Mouse (Mus musculus) thymus, postnatal 10 days (tissue): ENCODE data around the gene Cacng2.
"Not testable (repeated sequence)": the region's sequence is repeated elsewhere in the genome, so short reads cannot be mapped to it uniquely, and the experiment has no call there.

Experiments used
- DNase-seq, 2 experiments: peaks; one replicate each; pipeline ENCODE4 v3.0.0; 2021; ENCODE audit warnings: low spot score in 2 of 2

Cacng2 gene

DNA sequence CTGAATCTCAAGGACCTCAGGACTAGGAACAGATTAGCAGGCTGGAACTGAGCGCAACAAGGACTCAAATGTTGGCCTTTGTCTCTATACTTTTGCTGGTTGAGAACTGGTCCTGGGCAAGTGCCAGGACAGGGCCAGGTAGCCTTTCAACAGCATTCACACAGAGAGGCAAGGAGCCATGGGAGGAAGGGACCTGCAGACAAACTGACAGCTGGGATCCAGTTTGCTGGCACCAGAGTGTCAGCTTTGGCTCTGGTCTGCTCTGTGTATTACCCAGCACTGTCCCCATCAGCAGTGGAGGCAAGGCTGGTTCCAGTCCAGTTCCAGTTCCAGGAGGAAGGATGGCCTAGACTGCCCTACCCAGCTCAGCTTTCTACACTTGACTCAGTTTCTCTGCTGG lies 105.8 kb downstream of the Cacng2 start:
- DNase-seq, result no peak

DNA sequence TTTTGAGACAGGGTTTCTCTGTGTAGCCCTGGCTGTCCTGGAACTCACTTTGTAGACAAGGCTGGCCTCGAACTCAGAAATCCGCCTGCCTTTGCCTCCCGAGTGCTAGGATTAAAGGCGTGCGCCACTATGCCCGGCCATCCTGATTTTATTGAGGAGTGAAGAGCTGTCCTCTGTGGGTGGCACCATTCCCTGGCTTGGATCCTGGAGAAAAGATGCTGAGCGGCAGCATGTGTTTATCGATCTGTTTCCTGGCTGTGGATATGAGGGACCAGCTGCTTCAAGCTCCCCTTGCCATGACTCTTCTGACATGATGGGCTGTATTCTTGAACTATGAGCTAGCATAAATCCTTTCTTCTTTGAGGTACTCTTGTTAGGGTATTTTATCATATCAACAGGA lies 111.6 kb downstream of the Cacng2 start:
- not testable (repeated sequence) for DNase-seq

DNA sequence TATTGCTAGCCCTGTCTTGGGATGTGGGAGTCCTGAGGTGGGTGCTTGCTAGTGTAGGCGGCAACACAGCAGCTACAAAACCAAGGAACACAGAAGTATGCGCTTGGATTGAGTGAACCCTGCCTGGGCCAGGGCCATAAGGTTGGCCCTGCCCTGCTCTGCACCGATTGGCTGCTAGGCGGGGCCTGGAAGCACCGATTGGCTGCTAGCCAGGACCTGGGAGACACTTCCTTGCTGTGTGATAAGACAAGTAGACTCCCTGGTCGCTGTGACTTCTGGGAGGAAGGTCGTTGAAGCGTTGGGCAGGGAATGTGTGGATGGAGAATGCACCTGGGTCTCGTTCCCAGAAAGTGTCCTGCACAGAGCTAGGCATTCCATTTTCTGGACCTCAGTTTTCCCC lies 115.9 kb downstream of the Cacng2 start:
- no peak for DNase-seq

DNA sequence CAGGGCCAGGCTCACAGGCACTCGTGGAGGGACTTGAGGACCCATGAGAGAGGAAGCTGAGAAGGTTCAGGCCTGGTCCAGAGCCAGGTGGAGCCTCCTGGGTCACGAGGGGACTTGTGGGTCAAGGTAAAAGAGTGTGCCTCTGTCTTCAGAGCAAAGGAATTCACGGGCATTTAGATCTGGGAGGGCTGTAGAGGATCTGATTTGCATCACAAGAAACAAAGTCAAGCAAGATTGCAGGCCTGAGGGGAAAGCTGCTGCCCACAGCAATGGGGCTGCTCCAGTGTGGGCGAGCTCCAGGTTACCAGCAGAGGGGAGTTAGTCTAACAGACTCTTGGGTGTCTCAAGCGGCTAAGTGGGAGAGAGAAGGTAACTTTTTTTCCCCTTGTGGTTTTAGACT lies 118.4 kb downstream of the Cacng2 start:
- DNase-seq, result no peak

DNA sequence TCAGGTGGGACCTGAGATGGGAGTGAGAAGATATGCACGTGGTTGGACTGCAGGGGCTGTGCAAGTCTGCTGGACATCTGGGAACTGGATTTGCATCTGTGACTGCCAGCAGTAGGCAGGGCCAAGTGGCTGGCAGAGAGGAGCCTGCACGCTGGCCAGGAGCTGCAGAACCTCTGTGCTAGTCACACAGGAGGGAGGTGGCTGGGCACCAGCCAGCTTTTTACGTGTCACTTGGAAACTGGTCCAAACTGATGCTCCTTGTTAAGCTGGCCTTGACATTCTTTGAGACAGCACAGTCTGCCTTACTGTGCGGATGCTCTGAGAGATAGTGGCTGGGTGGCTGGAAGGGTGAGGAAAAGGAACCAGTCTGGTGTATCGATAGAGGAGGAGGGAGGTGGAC lies 131.3 kb downstream of the Cacng2 start:
- no peak for DNase-seq

DNA sequence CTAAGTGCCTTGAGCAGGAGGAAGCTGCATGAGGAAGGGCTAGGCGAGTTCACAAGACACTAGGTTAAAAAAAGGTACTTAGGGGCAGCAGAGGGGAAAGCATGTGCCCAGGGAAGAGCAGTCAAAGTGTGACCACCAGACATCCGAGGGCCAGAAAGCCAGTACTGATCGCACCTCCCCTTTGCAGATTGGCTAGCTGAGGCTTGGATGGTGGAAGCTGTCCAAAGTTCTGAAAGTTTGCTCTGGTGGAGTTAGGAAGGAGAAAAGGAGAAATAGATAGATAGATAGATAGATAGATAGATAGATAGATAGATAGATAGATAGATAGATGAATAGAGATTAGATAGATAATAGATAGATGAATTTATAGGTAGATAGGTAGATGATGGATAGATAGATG lies 136.4 kb downstream of the Cacng2 start:
- DNase-seq, result no peak

DNA sequence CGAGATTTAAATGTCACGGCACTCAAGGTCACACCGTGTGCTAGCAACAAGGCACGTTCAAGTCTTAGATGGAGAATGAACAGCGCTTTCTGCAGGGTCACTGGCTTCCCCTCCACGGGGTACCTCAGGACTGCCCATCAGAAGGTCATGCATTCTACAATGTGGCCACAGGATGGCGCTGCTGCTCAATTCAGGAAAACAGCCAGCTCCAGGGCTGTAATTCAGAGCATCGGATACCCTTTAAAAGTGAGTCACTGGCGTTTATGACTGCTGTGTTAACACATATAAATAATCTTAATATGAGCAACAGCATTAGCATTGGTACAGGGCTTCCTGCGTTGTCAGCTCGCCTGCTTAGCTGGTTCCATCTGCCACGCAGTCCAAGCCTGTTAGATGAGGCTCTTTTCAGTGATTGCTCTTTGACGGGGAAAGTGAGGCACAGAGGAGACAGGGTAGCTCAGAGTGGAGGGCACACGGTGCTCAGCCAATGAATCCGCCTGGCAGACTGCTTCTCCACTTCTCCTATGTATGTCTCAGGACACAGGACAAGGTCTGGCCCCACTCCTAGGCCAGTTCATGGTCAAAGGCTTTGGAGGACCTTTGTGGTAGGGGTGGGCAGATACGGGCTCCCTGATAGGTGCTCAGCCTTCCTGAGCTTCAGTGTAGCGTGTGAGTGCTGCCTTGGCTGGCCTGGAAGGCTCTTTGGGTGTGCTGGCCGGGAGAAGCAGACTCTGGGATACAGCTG lies 137.5 kb downstream of the Cacng2 start:
- DNase-seq, result peak in 1 of 2 experiments; percentile 47

DNA sequence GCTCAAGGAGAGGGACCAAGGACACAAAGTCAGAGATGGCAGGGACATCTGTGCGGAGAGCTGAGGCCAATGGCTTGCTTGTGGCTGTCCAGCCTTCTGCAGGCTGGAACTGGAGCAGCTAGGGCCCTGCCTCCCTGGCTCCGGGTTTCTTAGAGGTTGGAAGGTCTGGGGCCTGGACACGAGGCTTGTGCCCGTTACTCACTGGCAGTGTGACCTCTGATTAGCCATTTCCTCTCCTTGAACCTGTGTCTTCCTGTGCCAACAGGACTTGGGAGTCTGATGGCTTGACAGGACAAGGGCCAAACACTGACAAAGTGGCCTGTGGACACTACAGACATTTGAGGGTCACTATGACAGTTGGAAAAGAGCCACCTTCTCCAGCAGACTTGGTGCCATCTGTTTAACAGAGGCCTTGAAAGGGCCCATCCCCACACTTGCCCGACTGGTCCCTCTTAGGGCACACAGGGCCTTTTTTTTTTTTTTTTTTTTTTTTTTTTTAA lies 138.6 kb downstream of the Cacng2 start:
- no peak for DNase-seq

DNA sequence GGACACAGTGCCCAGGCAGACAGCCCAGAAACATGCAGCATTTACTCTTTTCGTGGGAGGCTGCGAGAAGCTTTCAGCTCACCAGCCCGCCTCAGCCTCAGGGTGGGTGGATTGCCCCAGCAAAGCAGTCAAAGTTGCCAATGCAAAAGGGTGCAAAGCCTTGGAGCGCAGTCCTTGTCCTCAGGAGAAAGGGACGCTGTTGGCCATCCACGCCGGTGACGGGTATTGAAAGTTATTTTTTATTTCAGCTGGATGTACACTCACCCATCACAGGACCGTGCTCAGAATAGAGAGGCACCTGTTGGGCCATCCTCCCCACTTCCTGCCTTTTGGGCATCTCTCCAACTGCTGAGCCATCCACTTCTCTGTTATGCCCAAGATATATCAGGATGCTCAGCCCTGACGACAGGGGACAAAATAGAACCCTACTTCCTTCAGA lies 140.4 kb downstream of the Cacng2 start:
- DNase-seq, result no peak

DNA sequence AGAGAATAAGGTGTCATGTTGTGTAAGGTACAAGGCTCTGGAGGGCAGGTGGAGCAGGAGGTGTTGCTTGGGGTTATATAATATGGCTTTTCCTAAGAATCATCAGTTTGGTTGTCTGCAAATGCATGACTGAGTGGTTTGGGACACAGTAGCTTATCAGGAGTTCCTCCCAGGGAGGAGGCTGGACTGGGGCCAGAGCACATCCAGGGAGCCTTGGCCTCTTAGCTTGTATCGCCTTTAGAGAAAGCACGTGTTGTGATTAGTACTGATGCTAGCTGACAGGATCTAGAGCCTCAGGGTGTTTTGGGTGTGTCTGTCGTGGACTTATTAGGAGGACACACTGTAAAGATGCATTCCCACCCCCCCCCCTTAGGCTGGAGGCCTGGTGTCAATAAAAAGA lies 142.2 kb downstream of the Cacng2 start:
- no peak for DNase-seq

DNA sequence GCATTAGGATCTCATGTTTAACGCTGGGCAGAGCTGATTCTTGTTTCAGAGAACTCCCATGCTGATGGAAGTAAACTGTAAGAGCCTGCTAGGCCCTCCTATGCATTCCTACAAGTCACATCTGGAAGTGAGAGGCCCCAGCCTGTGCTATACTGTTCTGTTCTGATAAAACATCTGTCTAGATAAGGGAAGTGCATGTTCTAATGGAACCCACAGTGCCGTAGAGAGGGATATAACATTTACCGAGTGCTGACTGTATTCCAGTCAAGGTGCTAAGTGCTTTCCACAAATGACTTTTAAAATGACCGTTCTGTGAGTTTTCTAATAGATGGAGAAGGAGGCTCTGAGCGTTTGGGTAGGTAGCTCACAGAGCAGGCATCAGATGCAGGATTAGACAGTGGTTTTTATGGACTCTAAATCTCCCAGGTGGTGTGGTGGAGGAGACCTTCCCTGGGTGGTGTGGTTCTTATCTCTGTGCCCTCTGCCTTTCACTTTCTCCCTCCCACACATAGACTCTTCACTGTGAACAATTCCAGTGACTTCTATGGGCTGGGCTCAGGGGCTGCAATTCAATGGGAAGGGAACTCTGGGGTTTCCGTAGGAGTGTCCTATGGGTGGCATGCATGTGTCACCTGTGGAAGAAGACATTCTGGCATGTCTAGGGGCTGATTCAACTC lies 145.5 kb downstream of the Cacng2 start:
- no peak for DNase-seq

DNA sequence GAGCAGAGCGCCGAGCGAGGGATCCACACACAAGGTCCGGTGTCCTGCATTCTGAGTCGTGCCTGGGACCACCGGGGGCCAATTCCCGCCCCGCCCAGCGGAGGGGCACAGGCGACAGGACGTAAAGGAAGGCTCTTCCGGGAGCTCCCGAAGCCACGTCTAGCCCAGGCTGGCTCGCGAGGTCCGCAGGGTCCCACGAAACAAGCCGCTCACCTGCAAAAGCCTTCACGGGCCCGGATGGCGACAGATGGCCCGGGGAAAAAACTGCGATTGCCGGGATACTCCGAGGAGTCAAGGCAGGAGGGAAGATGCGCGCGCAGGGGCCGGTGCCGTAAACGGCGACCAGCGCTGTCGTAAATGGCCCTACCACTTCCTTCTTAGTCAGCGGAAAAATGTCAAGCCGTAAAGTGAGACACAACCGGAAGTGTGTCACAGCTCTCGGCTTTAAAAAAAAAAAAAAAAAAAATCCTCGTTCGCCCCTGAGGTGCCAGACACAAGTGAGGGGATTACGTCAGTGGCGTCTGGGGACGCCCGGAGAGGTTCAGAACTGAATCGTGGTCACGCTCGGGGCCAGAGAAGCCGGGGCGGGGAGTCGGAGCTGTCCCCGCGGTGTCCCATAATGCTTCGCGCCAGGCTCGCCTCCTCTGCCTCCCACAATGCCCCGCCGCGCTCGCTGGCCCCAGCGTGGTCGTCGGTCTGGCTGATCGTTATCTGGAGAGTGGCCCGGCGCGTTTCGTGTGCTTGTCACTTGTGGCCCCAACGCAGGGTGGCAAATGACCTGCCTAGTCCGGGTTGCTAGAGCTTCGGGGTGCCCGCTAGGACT lies 149.1 kb downstream of the Cacng2 start, which contains the start of gene Eif3d:
Gene Eif3d, minus strand, starts transcription at position 344 of the 823 bp plus-strand sequence.
- peak; percentile 95 to 96 for DNase-seq

DNA sequence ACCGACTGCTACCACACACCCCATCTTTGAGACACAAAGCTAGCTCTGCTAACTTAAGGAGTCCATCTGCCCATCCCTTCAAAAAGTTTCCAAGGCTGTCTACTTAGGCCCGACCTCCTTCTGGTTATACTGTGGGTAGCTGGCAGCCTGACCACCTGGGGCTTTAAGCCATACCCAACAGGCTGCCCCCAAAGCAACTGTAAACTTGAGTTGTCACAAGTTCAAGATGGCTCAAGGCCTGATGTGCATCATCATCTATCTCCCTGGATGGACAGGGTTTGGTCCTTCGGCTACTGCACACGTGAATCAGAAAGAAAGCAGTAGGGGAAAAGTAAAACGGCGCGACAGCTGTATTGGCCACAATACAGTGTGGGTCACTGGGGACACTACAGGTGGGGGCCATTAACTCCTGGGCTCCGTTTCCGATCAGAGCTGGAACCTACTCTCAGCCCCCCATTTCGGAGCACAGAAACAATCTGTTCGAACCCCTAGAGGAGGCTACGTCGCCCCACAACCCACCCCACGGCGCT lies 149.8 kb downstream of the Cacng2 start:
- DNase-seq, result no peak

DNA sequence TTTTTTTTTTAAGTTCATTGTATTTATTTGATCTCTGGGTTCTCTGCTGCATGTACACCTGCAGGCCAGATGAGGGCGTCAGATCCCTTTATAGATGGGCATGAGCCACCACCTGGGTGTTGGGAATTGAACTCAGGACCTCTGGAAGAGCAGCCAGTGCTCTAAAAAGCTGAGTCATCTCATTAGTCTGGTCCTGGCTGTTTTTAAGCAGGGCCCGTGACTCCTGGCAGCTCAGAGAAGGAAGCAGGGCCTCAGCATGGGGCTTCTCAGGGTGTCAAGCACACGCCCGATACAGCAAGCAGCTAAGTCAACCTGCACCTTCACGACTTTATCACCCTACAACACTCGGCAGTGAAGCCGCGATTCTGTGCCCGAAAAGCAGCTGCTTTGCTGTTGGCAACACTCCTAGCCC lies 154.7 kb downstream of the Cacng2 start:
- no peak for DNase-seq

DNA sequence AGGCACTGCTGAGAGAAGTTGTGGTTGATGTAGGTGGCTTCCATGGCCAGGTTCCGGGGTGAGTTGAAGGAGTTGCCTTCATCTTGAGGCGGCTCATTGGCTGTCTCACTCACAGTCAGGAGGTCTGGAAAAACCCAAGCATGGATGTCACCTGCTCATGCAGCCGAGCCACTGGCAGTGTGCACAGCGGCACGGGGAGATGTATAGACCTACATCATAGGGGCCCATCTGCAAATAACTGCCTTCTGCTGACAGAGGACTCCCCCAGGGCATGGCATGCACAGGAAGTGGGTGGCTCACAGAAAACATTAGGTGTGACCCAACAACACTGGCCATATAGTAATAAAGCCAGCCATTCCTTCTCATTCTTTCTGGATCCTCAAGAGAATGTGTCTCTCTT lies 157.4 kb downstream of the Cacng2 start:
- no peak for DNase-seq

DNA sequence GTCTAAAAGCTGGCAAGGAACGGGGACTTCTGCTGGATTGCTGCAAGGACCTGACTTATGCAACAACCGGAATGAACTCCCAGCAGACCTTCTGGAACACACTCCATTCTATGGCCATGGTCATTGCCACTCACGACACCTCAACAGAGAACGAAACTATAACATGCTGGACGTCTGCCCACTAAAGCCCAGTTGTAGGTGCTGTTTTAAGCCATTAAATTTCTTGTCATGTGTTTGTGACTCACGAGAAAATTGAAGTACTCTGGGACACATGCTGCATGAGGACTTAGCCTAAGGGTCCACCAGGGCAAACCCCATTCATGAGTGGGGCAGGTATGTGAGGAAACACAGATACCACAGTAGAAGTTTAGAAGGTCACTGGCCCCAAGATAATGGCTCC lies 159.1 kb downstream of the Cacng2 start:
- DNase-seq, result no peak

DNA sequence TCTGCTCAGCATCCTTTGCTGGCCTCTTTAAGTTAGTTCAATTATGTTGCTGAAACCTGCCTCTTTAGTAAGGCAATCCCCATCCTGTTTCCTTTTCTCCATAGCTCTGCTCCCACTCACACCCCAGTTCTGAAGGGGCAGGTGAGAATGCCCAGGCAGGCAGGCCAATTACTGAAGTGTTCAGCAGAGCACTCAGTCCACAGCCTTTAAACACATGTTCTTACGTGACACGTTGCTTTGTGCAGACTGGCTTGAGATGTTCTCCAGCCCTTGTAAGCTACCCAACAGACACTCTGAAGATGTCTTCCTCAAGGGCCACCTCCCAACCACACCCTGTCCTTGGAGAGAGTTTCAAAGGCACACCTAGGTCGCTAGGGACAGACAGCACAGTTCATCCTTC lies 161.8 kb downstream of the Cacng2 start:
- no peak for DNase-seq

DNA sequence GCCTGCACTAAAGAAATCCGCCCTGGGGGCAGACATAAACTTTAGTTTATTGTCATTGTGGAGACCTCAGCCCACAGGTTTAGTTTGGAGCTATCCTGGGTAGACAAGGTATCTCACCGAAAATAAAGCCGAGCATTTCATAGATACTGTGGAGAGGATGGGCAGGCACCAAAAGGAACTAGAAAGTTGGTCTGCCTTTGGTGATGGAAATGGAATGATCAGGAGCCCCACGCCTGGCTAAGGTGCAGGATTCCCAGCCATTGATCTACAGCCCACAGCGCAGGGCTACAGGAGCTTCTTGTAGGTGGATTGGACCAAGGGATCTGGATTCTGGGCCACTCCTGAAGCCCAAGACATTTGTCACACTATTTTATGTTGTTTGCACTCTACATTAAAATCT lies 162.2 kb downstream of the Cacng2 start:
- no peak for DNase-seq

DNA sequence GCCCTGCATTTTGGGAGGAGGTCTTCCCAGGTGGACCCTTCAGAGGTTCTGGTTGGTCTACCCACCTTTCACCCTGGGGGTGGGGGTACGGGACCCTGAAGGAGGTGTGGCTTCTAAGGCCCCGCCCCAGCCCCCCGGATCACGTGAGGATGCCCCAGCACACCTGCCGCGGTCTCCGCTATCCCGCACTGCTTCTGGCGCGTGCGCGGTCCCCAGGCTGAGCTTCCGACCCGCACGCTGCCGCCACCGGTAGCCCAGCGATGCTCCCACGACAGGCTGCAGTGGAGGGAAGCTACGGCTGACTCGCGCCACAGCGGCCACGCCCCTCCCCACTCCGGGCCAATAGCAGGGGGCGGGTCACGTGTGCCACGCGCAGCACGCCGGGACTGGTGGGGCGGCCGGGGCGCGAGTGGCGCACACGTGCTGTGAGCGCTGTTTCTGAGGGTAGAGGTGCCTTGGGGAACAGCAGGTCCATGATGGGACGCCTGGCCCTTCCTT lies 163.4 kb downstream of the Cacng2 start, which contains the start of gene Foxred2:
Gene Foxred2, minus strand, starts transcription at position 319 of the 498 bp plus-strand sequence.
- DNase-seq, result peak; percentile 84 to 87

DNA sequence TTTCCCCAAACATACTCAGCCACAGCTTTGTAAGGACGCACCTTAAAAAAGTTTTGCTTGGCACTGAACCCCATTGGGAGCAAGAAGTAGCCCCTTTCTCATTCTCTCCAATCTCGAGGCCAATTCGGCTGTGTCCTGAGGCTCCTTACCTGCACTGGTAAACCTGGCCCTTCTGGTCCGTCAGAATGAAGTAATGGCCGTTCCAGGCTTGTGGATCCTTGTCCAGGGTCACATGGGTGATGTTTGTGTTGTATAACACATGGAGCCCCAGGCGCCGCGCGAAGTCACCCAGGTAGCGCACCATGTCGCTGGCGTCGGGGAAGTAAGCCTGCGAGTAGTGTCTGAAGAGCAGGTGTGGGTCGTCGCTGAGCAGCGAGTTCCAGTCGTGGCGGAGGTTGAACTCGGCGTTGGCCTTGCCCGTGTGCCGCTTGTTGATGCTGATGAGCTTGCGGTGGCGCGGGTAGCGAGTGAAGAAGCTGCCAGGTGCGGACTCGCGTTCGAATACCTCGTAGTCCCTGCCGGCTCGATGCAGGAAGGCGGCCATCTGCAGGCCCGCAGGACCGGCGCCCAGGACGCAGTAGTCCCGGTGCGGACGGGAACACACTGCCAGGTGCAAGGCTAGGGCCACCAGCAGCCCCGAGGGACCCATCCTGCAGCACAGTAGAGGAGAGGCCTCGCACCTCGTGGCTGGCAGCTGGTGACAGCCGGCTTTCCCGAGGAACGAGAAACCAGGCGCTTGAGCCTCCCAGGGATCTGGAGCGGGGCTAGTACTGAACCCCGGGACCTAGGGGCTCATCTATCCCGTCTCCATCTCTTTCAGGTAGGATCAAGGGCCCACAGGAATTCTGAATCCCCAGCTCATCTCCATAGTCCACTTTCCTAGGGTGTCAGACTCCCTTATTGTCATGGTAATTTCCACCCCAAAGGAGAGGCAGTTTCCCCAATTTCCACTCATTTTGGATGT lies 164.1 kb downstream of the Cacng2 start:
- peak; percentile 18 to 22 for DNase-seq

DNA sequence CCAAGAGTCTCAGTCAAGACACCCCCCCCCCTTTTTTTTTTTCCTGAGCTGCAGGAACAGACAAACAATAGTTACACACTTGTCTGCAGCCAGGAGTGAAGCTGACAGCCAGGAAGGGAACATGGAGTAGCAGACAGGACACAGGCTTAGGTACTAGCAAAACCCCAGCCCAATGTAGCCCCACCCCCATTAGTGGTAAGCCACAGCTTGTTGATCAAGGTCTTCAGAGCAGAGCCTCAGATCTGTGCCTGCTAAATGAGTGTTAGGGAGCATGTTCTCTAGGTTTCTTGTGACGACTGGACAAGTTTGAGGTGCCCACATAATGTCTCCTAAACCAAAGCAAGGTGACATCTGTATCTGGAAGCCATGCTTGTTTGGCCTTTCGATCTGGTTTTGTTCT lies 165.5 kb downstream of the Cacng2 start:
- no peak for DNase-seq
